Mouse (Mus musculus) CD4-positive naive resting alpha-beta T cell, adult 76 days (primary cell): ENCODE measurements around the gene Usp3. TPM values are rescaled to one million over a fixed set of nuclear protein-coding genes. Genes with fewer than 3 reads are reported as not detected.

ENCODE experiments used
- total RNA-seq: library from RNA; stranded (reverse); gene quantifications from one replicate; pipeline ENCODE4 v1.2.4, GENCODE M21; 2023

The Usp3 gene
- 205 TPM for total RNA-seq

GRCm38 (mm10) chr9:66592708-66593612 is at the start of gene Usp3:
Gene Usp3 (minus strand): TSS chr9:66593142.

GRCm38 (mm10) chr9:66514256-66514770 is 78.6 kb downstream of the Usp3 start, which contains the start of gene Fbxl22:
Gene Fbxl22 (minus strand): TSS chr9:66514593.

Other genes with a start within 250 kb of the Usp3 start
- gene Herc1, start 242.7 kb downstream of the Usp3 start, total RNA-seq: 122 TPM
- gene Fbxl22, start 78.5 kb downstream of the Usp3 start, total RNA-seq: 8.6 TPM
- 2.8 TPM for gene Car12, start 120.5 kb upstream of the Usp3 start, total RNA-seq
- 1.0 TPM for gene Aph1b, start 202.3 kb upstream of the Usp3 start, total RNA-seq
- not detected for gene Gm10647, start 203.9 kb upstream of the Usp3 start, total RNA-seq
- gene Aph1c, start 241.6 kb upstream of the Usp3 start, total RNA-seq: 0.56 TPM